Mouse (Mus musculus) CH12.LX (cell line): ENCODE data around the gene Kntc1. TPM values are rescaled to one million over a fixed set of nuclear protein-coding genes. Genes with fewer than 3 reads are reported as not detected.

Experiments
- DNase-seq: peaks from one replicate; pipeline ENCODE4 v3.0.0-alpha.2; 2013; ENCODE audit errors: extremely low read depth
- H3K27ac ChIP-seq: 2 replicates; pipeline ENCODE4 v1.5.1; 2012; ENCODE audit warnings: low read depth, mild to moderate bottlenecking, control low read depth, moderate library complexity; ENCODE audit not compliant: insufficient read depth
- H3K27me3 ChIP-seq: replicated peaks from 2 replicates; pipeline ENCODE3; 2012; ENCODE audit warnings: inconsistent platforms
- H3K36me3 ChIP-seq, 2 experiments: replicated peaks in 1 of 2; 2 replicates each; pipeline versions ENCODE3 to v1.6.1; 2012; ENCODE audit warnings: inconsistent platforms in 1 of 2, low read length in 1 of 2, mild to moderate bottlenecking in 1 of 2, mixed read lengths in 1 of 2, moderate library complexity in 1 of 2; ENCODE audit not compliant: control insufficient read depth in 1 of 2, insufficient read depth in 1 of 2
- H3K4me1 ChIP-seq, 2 experiments: 2 replicates each; pipeline ENCODE4 v1.6.1; 2012; ENCODE audit warnings: inconsistent platforms in 1 of 2, moderate library complexity in 1 of 2; ENCODE audit not compliant: insufficient read depth in 2 of 2, control insufficient read depth in 1 of 2
- H3K4me2 ChIP-seq: 2 replicates; pipeline ENCODE4 v1.6.1; 2012; ENCODE audit warnings: low read depth, mild to moderate bottlenecking, control low read depth; ENCODE audit not compliant: poor library complexity, insufficient read depth, severe bottlenecking
- H3K4me3 ChIP-seq, 3 experiments: fragments of 150-350 bp in 1 of 3; sonication (generic) in 1 of 3; replicated peaks in 1 of 3; 2 replicates each; pipeline versions ENCODE3 to v1.5.1; 2011 to 2012; ENCODE audit warnings: low read depth in 2 of 3, low read length in 2 of 3, mild to moderate bottlenecking in 2 of 3, moderate library complexity in 2 of 3, control low read depth in 1 of 3, improper control_type of control experiment in 1 of 3, inconsistent platforms in 1 of 3, mixed read lengths in 1 of 3; ENCODE audit not compliant: poor library complexity in 1 of 3
- H3K79me2 ChIP-seq: replicated peaks from 2 replicates; pipeline ENCODE4 v1.6.1; 2012; ENCODE audit warnings: mild to moderate bottlenecking, moderate library complexity; ENCODE audit not compliant: control insufficient read depth, poor library complexity, insufficient read depth, severe bottlenecking; ENCODE audit errors: extremely low read depth
- H3K9ac ChIP-seq: 2 replicates; pipeline ENCODE4 v1.6.1; 2012; ENCODE audit warnings: low read depth, mild to moderate bottlenecking, control low read depth, moderate library complexity; ENCODE audit not compliant: insufficient read depth
- H3K9me3 ChIP-seq: replicated peaks from 2 replicates; pipeline ENCODE3; 2012; ENCODE audit warnings: low read length, inconsistent platforms, mixed read lengths
- CHD1 ChIP-seq: IDR thresholded peaks from 2 replicates; pipeline ENCODE4 v1.6.1; 2012; ENCODE audit warnings: low read depth, low read length, improper control_type of control experiment, inconsistent platforms
- CTCF ChIP-seq, 2 experiments: IDR thresholded peaks in 1 of 2; conservative IDR thresholded peaks in 1 of 2; 2 replicates each; pipeline ENCODE4 v1.5.1; 2011 to 2012; ENCODE audit warnings: low read depth in 2 of 2, low read length in 2 of 2, improper control_type of control experiment in 1 of 2, inconsistent platforms in 1 of 2, mild to moderate bottlenecking in 1 of 2, moderate library complexity in 1 of 2
- ELF1 ChIP-seq: IDR thresholded peaks from 2 replicates; pipeline ENCODE4 v1.6.1; 2014; ENCODE audit warnings: low read depth, mild to moderate bottlenecking, inconsistent platforms, low read length, improper control_type of control experiment
- EP300 ChIP-seq: IDR thresholded peaks from 2 replicates; pipeline ENCODE4 v1.6.1; 2011; ENCODE audit warnings: low read length, improper control_type of control experiment
- ETS1 ChIP-seq: conservative IDR thresholded peaks from 2 replicates; pipeline ENCODE4 v1.6.1; 2012; ENCODE audit warnings: low read depth, mild to moderate bottlenecking, inconsistent platforms, low read length, improper control_type of control experiment, moderate library complexity
- IRF4 ChIP-seq: IDR thresholded peaks from 2 replicates; pipeline ENCODE4 v1.6.1; 2014; ENCODE audit warnings: low read depth, mild to moderate bottlenecking, inconsistent platforms, low read length, improper control_type of control experiment
- JUN ChIP-seq: IDR thresholded peaks from 2 replicates; pipeline ENCODE4 v1.6.1; 2011; ENCODE audit warnings: low read depth, mild to moderate bottlenecking, low read length, improper control_type of control experiment, moderate library complexity; ENCODE audit not compliant: insufficient read depth
- KAT2A ChIP-seq: IDR thresholded peaks from 2 replicates; pipeline ENCODE4 v1.6.1; 2012; ENCODE audit warnings: low read length, improper control_type of control experiment, inconsistent platforms; ENCODE audit not compliant: insufficient replicate concordance
- MAFK ChIP-seq: IDR thresholded peaks from 2 replicates; pipeline ENCODE4 v1.6.1; 2011; ENCODE audit warnings: low read length, improper control_type of control experiment; ENCODE audit not compliant: insufficient replicate concordance
- MAZ ChIP-seq: IDR thresholded peaks from 2 replicates; pipeline ENCODE4 v1.6.1; 2012; ENCODE audit warnings: low read depth, mild to moderate bottlenecking, inconsistent platforms, low read length, improper control_type of control experiment, moderate library complexity
- POLR2A ChIP-seq: IDR thresholded peaks from 2 replicates; pipeline ENCODE4 v1.6.1; 2011; ENCODE audit warnings: low read depth, mild to moderate bottlenecking, improper control_type of control experiment, low read length
- RCOR1 ChIP-seq: conservative IDR thresholded peaks from 2 replicates; pipeline ENCODE4 v1.6.1; 2012; ENCODE audit warnings: low read depth, mild to moderate bottlenecking, inconsistent platforms, low read length, improper control_type of control experiment
- SMC3 ChIP-seq: IDR thresholded peaks from 2 replicates; pipeline ENCODE4 v1.6.1; 2011; ENCODE audit warnings: low read depth, low read length, improper control_type of control experiment
- TCF12 ChIP-seq: IDR thresholded peaks from 2 replicates; pipeline ENCODE4 v1.6.1; 2014; ENCODE audit warnings: low read depth, mild to moderate bottlenecking, inconsistent platforms, low read length, improper control_type of control experiment
- UBTF ChIP-seq: IDR thresholded peaks from 2 replicates; pipeline ENCODE4 v1.6.1; 2012; ENCODE audit warnings: low read depth, mild to moderate bottlenecking, inconsistent platforms, low read length, improper control_type of control experiment, moderate library complexity
- ZMIZ1 ChIP-seq: IDR thresholded peaks from 2 replicates; pipeline ENCODE4 v1.6.1; 2012; ENCODE audit warnings: low read depth, mild to moderate bottlenecking, inconsistent platforms, low read length, improper control_type of control experiment
- ZNF384 ChIP-seq: IDR thresholded peaks from 2 replicates; pipeline ENCODE4 v1.6.1; 2012; ENCODE audit warnings: low read depth, low read length, improper control_type of control experiment, inconsistent platforms
- dilution Hi-C: fragments of 300-500 bp; cut with MboI; formaldehyde crosslinking; loops from 2 replicates; pipeline ENCODE4 v1.14.3; 2020; ENCODE audit warnings: low sequenced_read_pairs; ENCODE audit not compliant: extremely low pct_unique_long_range_greater_than_20kb, extremely low pct_ligation_motif_present
- in situ Hi-C: fragments of 300-500 bp; cut with MboI; formaldehyde crosslinking; loops from 3 replicates; pipeline ENCODE4 v1.14.3; 2019; ENCODE audit warnings: low sequenced_read_pairs, low pct_ligation_motif_present, low pct_unique_long_range_greater_than_20kb, mixed read lengths
- polyA plus RNA-seq: library from polyadenylated mRNA; unstranded; fragments of >175 nt; gene quantifications from 2 replicates; pipeline ENCODE4 v1.2.1, GENCODE M21; 2012; ENCODE audit warnings: low read depth; ENCODE audit not compliant: insufficient read length
- total RNA-seq, 2 experiments: library from RNA; depleted of rRNA; stranded (reverse); fragments of 300-350 nt in 1 of 2; fragments of >200 nt in 1 of 2; gene quantifications; 2 replicates each; pipeline ENCODE4 v1.2.3; 2012 to 2014

Gene Kntc1
- total and polyA plus RNA-seq, 3 experiments, result 30.4 to 37.4 (median 30.5) TPM

GRCm38 (mm10) chr5:123793081-123793480, 43.6 kb downstream of the Kntc1 start:
- no peak overlapping the region for H3K4me3 ChIP-seq
- TF ChIP-seq ETS1 (no peak), RCOR1 (no peak), CTCF (conservative IDR thresholded peaks at IDR 0.05 in 1 of 2, IDR thresholded peaks at IDR 0.05 in 1 of 2; ENCODE audit: low read depth in 2 of 2, low read length in 2 of 2) (peak in 1 of 2 experiments; percentile 20; a peak in 2 of 4 replicates)
- no peaks in the 10 kb centered on the region for H3K79me2 ChIP-seq
- no peak for DNase-seq
- dilution Hi-C loops (no loop called here), in situ Hi-C loops (no loop called here)
- peaks cover 76 to 92% of the 10 kb centered on the region in 2 experiments for H3K36me3 ChIP-seq
- no peaks in the 10 kb centered on the region for H3K4me1 ChIP-seq
- H3K4me2 ChIP-seq, result no peak overlapping the region
- no peak overlapping the region for H3K27ac ChIP-seq
- H3K9me3 ChIP-seq, result peaks cover 2% of the 10 kb centered on the region
- no peak overlapping the region for H3K9ac ChIP-seq
- H3K27me3 ChIP-seq, result no peaks in the 10 kb centered on the region

- no peak for TF ChIP-seq UBTF
- no peak for TF ChIP-seq ELF1
- TF ChIP-seq POLR2A, result no peak
- TF ChIP-seq ZMIZ1, result no peak
- no peak for TF ChIP-seq SMC3
- TF ChIP-seq MAZ, result no peak
- no peak for TF ChIP-seq JUN
- TF ChIP-seq MAFK, result no peak
- TF ChIP-seq ZNF384, result no peak
- no peak for TF ChIP-seq EP300
- TF ChIP-seq RCOR1, result no peak
- TF ChIP-seq IRF4, result no peak
- TF ChIP-seq CHD1, result no peak
- no peak for TF ChIP-seq KAT2A
- TF ChIP-seq TCF12, result no peak
- Histone ChIP-seq H3K36me3 (peaks cover 67 to 96% of the 10 kb centered on the region in 2 experiments), H3K9me3 (no peaks in the 10 kb centered on the region), H3K4me3 (no peak overlapping the region), H3K27me3 (no peaks in the 10 kb centered on the region), H3K9ac (no peak overlapping the region), H3K4me2 (no peak overlapping the region), H3K4me1 (no peaks in the 10 kb centered on the region), H3K79me2 (no peaks in the 10 kb centered on the region), H3K27ac (no peak overlapping the region)
- dilution Hi-C loops, result no loop called here
- no peak for DNase-seq
- in situ Hi-C loops, result no loop called here
These were observed 56.8 kb downstream of the Kntc1 start for GRCm38 (mm10) chr5:123806334-123806733.
